8 mouse cellular contexts compared by ENCODE assay signal in genomic region chr4:57308214-57309000, GRCm38 (mm10). TPM values are rescaled to one million over a fixed set of nuclear protein-coding genes. Genes with fewer than 3 reads are reported as not detected.
DNase-seq lines count a peak whose midpoint lies in the region; ATAC-seq and TF ChIP-seq lines count a peak whose summit lies in the region.

No protein-coding gene starts in this region.

- no peaks in the 10 kb centered on the region for H3K36me3 ChIP-seq in kidney, adult 2 months (ENCODE audit: control insufficient read depth, insufficient read depth, low read length)
- H3K36me3 ChIP-seq in lung, embryonic 15.5 days, result no peaks in the 10 kb centered on the region
- no peaks in the 10 kb centered on the region for H3K36me3 ChIP-seq in stomach, embryonic 14.5 days (ENCODE audit: control insufficient read depth, insufficient read depth, low read length)

- peak overlapping the region; percentile 36; the same call in 1 of the 2 replicates for H3K4me3 ChIP-seq in kidney, adult 2 months (ENCODE audit: insufficient read depth, low read depth, low read length)
- peak overlapping the region; percentile 15; the same call in 1 of the 2 replicates for H3K4me3 ChIP-seq in lung, embryonic 15.5 days
- H3K4me3 ChIP-seq in stomach, embryonic 14.5 days (ENCODE audit: low read depth, low read length), result no peak overlapping the region

- ATAC-seq in lung, embryonic 15.5 days (ENCODE audit: borderline replicate concordance, extremely low read depth, low FRiP score, low TSS enrichment), result peak; percentile 65
- no peak for ATAC-seq in stomach, embryonic 14.5 days (ENCODE audit: insufficient number of reproducible peaks, insufficient read depth, low FRiP score, low read depth)

- no peaks in the 10 kb centered on the region for H3K27me3 ChIP-seq in kidney, adult 2 months (replicated peaks; ENCODE audit: control insufficient read depth, insufficient read depth, low read length)
- H3K27me3 ChIP-seq in lung, embryonic 15.5 days, result peaks cover 31% of the 10 kb centered on the region
- no peaks in the 10 kb centered on the region for H3K27me3 ChIP-seq in stomach, embryonic 14.5 days (ENCODE audit: control insufficient read depth, insufficient read depth, low read length)

- no peak for TF ChIP-seq POLR2A in kidney, adult 2 months (IDR thresholded peaks at IDR 0.05; ENCODE audit: low read depth, low read length)

- H3K4me2 ChIP-seq in lung, embryonic 15.5 days, result peak overlapping the region; percentile 53
- H3K4me2 ChIP-seq in stomach, embryonic 14.5 days (replicated peaks; ENCODE audit: low read depth, low read length), result peak overlapping the region; percentile 25; the same call in 1 of the 2 replicates

- H3K4me1 ChIP-seq in kidney, adult 2 months (ENCODE audit: control insufficient read depth, insufficient read depth, low read length), result 0 out of 2 replicates have a peak, but pooled peaks cover 4% of the 10 kb centered on the region
- H3K4me1 ChIP-seq in lung, embryonic 15.5 days, result peaks cover 11% of the 10 kb centered on the region
- no peaks in the 10 kb centered on the region for H3K4me1 ChIP-seq in stomach, embryonic 14.5 days (ENCODE audit: control insufficient read depth, insufficient read depth, low read length)

- no peaks in the 10 kb centered on the region for H3K9me3 ChIP-seq in lung, embryonic 15.5 days
- no peaks in the 10 kb centered on the region for H3K9me3 ChIP-seq in stomach, embryonic 14.5 days (ENCODE audit: control insufficient read depth, low read depth, low read length)

- no peak overlapping the region for H3K9ac ChIP-seq in lung, embryonic 15.5 days
- H3K9ac ChIP-seq in stomach, embryonic 14.5 days (replicated peaks; ENCODE audit: low read depth, low read length), result no peak overlapping the region

- WGBS in kidney, adult 2 months, result 18% methylated on average over 26 of the region's 26 CpGs
- 15% methylated on average over 26 of the region's 26 CpGs for WGBS in lung, embryonic 15.5 days
- WGBS in stomach, embryonic 14.5 days, result 43% methylated on average over 26 of the region's 26 CpGs

- peak; percentile 34 for TF ChIP-seq CTCF in kidney, adult 2 months (conservative IDR thresholded peaks at IDR 0.05; ENCODE audit: insufficient read depth, insufficient read length, low read depth, low read length)

- peak; percentile 12 for DNase-seq in ovary, postnatal 10 days (ENCODE audit: low spot score)
- DNase-seq in ovary, adult 18-20 months (ENCODE audit: low spot score), result no peak
- peak; percentile 40 for DNase-seq in heart, adult 8-10 months (ENCODE audit: low spot score)
- peak; percentile 64 for DNase-seq in kidney, adult 2 months
- DNase-seq in layer of hippocampus, adult 18-20 months (ENCODE audit: low spot score in 2 of 2), result no peak
- DNase-seq in urinary bladder, postnatal 25 days (ENCODE audit: low spot score), result no peak

- H3K27ac ChIP-seq in kidney, adult 2 months (ENCODE audit: insufficient read depth, low read depth, low read length), result peak overlapping the region; percentile 58
- H3K27ac ChIP-seq in lung, embryonic 15.5 days, result no peak overlapping the region
- H3K27ac ChIP-seq in stomach, embryonic 14.5 days (ENCODE audit: low read length), result no peak overlapping the region

RNA-seq across cellular contexts. Expression of gene Ptpn3, which starts 6.8 kb away (rescaled TPM):
- 10 to 100 TPM; 37.5 to 55.7 (median 44.6) TPM for total RNA-seq in heart, adult 8-10 months (2022)
- polyA plus RNA-seq in kidney, adult 2 months (2012; rRNA removed), result 17.7 and 18.1 TPM in 2 replicates
- 4.5 and 4.6 TPM in 2 replicates for polyA plus RNA-seq in lung, embryonic 15.5 days (2015; fragmentation: Nextera tagmentation; extraction: Ambion mirVana)
- polyA plus RNA-seq in stomach, embryonic 14.5 days (2014; fragmentation: Nextera tagmentation; extraction: Ambion mirVana), result 8.1 and 9.6 TPM in 2 replicates
- total RNA-seq in layer of hippocampus, adult 18-20 months (2021), result 10 to 100 TPM; 79.0 to 87.4 TPM

Comparison
In these comparisons a context has a peak if more than half of its experiments do, and no peak if none do; other contexts are left out.
1. DNase-seq: peak in ovary, postnatal 10 days (single experiment), heart, adult 8-10 months (single experiment) and kidney, adult 2 months (single experiment); none in ovary, adult 18-20 months (single experiment), layer of hippocampus, adult 18-20 months (0 of 2) and urinary bladder, postnatal 25 days (single experiment).